Mouse (Mus musculus): ENCODE measurements around the gene Gsk3a. TPM values are rescaled to one million over a fixed set of nuclear protein-coding genes. Genes with fewer than 3 reads are reported as not detected.

Gsk3a gene
- polyA plus RNA-seq, 1 experiment: 87.1 TPM

DNA sequence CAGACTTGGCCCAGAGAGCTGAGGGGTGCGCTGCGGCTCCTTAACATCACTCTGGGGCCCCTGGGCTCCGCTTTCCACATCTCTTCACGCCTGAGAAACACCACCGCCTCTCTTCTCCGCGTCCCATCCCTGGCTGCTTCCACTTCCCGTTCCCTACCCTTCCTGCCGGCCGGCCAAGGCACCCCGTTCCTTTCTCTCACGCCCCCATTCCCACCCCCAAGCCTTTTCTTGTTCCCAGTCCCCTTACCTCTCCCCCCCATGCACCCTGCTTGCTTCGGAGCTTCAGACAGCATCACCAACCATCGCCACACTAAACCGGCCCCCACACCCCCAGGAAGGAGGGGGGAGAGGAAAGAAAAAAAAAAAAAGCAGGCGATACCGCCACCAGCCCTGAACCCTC lies 59.3 kb downstream of the Gsk3a start:
- Histone ChIP-seq H3K27ac (ENCODE audit: insufficient read depth, low read depth, low read length) (no peak overlapping the region), H3K4me3 (ENCODE audit: insufficient read depth, low read length) (0 out of 2 replicates have a peak overlapping the region, but pooled peaks have one; percentile 35), H3K4me1 (ENCODE audit: control insufficient read depth, insufficient read depth, low read length) (no peaks in the 10 kb centered on the region; the same call in 1 of the 2 replicates)
- TF ChIP-seq CTCF (IDR thresholded peaks at IDR 0.05; ENCODE audit: low read depth, low read length) (no peak), POLR2A (IDR thresholded peaks at IDR 0.05; ENCODE audit: borderline replicate concordance, low read depth, low read length) (no peak)

Other genes starting within 250 kb of the Gsk3a start
- 70.0 and 85.8 TPM in 2 replicates for gene Atp1a3, start 231.9 kb downstream of the Gsk3a start, polyA plus RNA-seq (2012; ENCODE audit: insufficient read depth, insufficient read length, missing spikeins)
- gene Grik5, start 165.5 kb downstream of the Gsk3a start, polyA plus RNA-seq (2012; ENCODE audit: insufficient read depth, insufficient read length, missing spikeins): 1.5 and 2.1 TPM in 2 replicates
- gene Zfp574, start 165.3 kb downstream of the Gsk3a start, polyA plus RNA-seq (2012; ENCODE audit: insufficient read depth, insufficient read length, missing spikeins): 9.6 and 9.7 TPM in 2 replicates
- gene Pou2f2, start 58.1 kb downstream of the Gsk3a start, polyA plus RNA-seq (2012; ENCODE audit: insufficient read depth, insufficient read length, missing spikeins): 105 and 121 TPM in 2 replicates
- 12.6 and 12.7 TPM in 2 replicates for gene Dedd2, start 17.2 kb downstream of the Gsk3a start, polyA plus RNA-seq (2012; ENCODE audit: insufficient read depth, insufficient read length, missing spikeins)
- gene Zfp526, start 16.4 kb downstream of the Gsk3a start, polyA plus RNA-seq (2012; ENCODE audit: insufficient read depth, insufficient read length, missing spikeins): 5.0 and 6.4 TPM in 2 replicates
- 22.7 and 27.8 TPM in 2 replicates for gene Erf, start 12.9 kb upstream of the Gsk3a start, polyA plus RNA-seq (2012; ENCODE audit: insufficient read depth, insufficient read length, missing spikeins)
- gene Cic, start 29.9 kb upstream of the Gsk3a start, polyA plus RNA-seq (2012; ENCODE audit: insufficient read depth, insufficient read length, missing spikeins): 251 and 272 TPM in 2 replicates
- 35.5 and 38.0 TPM in 2 replicates for gene Pafah1b3, start 60.1 kb upstream of the Gsk3a start, polyA plus RNA-seq (2012; ENCODE audit: insufficient read depth, insufficient read length, missing spikeins)
- gene Prr19, start 63.6 kb upstream of the Gsk3a start, polyA plus RNA-seq (2012; ENCODE audit: insufficient read depth, insufficient read length, missing spikeins): not detected in 2 replicates
- not detected in 2 replicates for gene Tmem145, start 68.3 kb upstream of the Gsk3a start, polyA plus RNA-seq (2012; ENCODE audit: insufficient read depth, insufficient read length, missing spikeins)
- 13.2 and 13.8 TPM in 2 replicates for gene Megf8, start 79.3 kb upstream of the Gsk3a start, polyA plus RNA-seq (2012; ENCODE audit: insufficient read depth, insufficient read length, missing spikeins)
- not detected in 2 replicates for gene Cnfn, start 131.9 kb upstream of the Gsk3a start, polyA plus RNA-seq (2012; ENCODE audit: insufficient read depth, insufficient read length, missing spikeins)
- gene Lipe, start 160.9 kb upstream of the Gsk3a start, polyA plus RNA-seq (2012; ENCODE audit: insufficient read depth, insufficient read length, missing spikeins): 28.7 and 37.1 TPM in 2 replicates
- not detected in 2 replicates for gene Cxcl17, start 175.0 kb upstream of the Gsk3a start, polyA plus RNA-seq (2012; ENCODE audit: insufficient read depth, insufficient read length, missing spikeins)
- gene Ceacam1, start 239.8 kb upstream of the Gsk3a start, polyA plus RNA-seq (2012; ENCODE audit: insufficient read depth, insufficient read length, missing spikeins): 20.1 and 21.5 TPM in 2 replicates